Mouse (Mus musculus): ENCODE measurements around the gene Bcar1.

- TF ChIP-seq CTCF (IDR thresholded peaks at IDR 0.05; ENCODE audit: borderline replicate concordance, insufficient read depth, low read length) (no peak), POLR2A (IDR thresholded peaks at IDR 0.05; ENCODE audit: low read depth, low read length) (no peak)
Measured at GRCm38 (mm10) chr8:111776492-111776891, 32.9 kb upstream of the Bcar1 start.
